Mouse (Mus musculus): ENCODE data around the gene Mus81.

The Mus81 gene

GRCm38 (mm10) chr19:5492641-5493040, 4.4 kb upstream of the Mus81 start:
- no peak for DNase-seq (ENCODE audit: low spot score in 2 of 2)

DNA sequence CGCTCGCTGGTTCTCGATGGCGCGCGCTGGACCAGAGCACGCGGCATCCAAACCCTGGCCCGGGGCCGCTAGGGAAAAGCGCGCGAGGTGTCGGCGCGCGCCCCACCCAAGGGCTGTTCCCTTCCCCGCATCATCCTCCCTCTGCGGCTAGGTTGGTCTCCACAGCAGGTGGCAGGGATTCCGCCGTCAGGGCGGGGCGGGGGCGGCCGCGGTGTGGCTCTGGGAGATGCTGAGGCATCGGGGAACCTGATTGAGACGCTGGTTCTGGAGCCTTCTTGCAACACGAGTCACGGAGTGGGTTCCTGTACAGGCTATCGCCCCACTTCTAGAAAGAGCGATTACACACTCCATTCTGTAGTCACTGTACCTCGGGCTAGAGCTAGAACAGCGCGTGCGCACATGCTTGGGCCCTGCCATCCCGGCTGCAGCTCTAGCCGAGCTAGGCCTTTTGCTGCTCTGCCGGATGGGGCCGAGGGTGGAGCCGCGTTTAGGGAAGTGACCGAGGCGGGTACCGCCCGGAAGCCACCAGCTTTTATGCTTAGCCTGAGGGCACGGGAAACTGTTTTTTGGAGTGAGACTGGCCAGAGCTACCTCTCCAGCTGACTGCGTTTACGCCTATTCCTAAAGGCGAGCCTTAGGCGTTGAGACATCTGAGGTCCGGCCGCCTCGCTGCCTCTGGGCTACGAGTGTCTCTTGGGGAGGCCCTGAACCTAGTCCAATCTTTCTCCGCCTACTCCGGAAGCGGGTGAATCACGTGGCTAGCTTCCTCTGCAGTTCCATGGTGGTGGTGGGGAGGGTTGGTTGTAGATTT, 2.9 kb upstream of the Mus81 start:
- peak; percentile 85 to 90 for DNase-seq (ENCODE audit: low spot score in 2 of 2)

GRCm38 (mm10) chr19:5490313-5490897, 2.2 kb upstream of the Mus81 start, which contains the start of gene Cfl1:
Cfl1 (plus strand) TSS chr19:5490455.
- DNase-seq (ENCODE audit: low spot score in 2 of 2) = peak; percentile 96 to 97

- peak in 1 of 2 experiments; percentile 34 for DNase-seq (ENCODE audit: low spot score in 2 of 2)
Observed at GRCm38 (mm10) chr19:5489721-5490120, 1.5 kb upstream of the Mus81 start.

DNA sequence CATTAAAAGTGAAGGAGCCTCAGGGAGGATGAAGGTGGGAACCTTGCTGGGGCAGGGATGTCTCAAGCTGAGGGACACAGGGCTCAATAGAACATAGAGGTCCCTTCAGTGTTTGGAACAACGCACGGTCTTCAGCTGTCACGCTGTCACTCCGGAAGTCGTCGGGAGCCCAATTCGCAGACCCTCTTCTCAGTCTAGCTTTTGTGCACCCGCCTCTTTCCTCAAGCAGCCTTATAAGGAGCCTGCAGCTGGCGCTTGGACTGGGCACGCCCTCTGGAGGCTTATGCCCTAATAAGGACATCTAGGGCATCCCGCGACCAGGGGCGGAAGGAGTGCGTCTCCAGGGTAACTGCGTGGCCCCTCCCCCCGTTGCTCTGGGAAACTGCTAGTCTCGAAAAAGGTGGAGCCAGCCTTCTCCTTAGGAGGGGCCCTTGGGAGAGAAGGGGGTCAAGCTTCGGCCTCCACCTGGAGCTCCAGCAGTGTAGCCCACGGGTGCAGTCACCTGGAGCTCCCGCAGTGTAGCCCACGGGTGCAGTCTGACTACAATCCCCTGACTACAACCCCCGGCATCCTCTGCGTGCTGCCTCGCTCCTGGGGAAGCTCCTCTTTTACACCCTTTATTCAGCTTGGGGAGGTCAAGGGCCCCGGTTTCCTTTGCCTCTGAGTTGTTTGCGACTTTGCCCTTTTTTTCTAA, 823 bp upstream of the Mus81 start:
- DNase-seq (ENCODE audit: low spot score in 2 of 2) = peak; percentile 98 to 99

- DNase-seq (ENCODE audit: low spot score in 2 of 2) = peak in 1 of 2 experiments; percentile 27
Observed at GRCm38 (mm10) chr19:5486771-5487170, 1.4 kb downstream of the Mus81 start.

DNA sequence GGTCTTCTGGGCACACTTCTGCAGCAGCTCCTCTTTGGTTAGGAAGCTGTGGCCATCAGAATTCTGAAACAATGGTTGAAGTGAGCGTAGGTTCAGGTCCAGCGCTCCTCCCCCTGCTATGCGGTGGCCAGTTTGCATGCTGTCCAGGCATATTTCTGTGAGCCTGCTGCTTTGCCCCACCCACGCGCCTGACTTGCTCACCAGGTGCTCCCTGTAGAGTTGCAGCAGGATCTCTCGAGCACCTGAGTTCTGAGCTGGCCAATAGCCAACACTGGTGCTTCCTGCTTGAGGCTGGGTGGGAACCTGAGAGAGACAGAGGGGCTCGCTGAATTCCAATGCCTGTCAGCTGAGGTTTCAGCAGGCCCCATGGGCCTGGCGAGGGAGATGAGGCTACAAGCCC, 1.9 kb downstream of the Mus81 start:
- peak; percentile 52 to 71 for DNase-seq (ENCODE audit: low spot score in 2 of 2)

GRCm38 (mm10) chr19:5485821-5486220, 2.4 kb downstream of the Mus81 start:
- DNase-seq (ENCODE audit: low spot score in 2 of 2) = peak in 1 of 2 experiments; percentile 33

DNA sequence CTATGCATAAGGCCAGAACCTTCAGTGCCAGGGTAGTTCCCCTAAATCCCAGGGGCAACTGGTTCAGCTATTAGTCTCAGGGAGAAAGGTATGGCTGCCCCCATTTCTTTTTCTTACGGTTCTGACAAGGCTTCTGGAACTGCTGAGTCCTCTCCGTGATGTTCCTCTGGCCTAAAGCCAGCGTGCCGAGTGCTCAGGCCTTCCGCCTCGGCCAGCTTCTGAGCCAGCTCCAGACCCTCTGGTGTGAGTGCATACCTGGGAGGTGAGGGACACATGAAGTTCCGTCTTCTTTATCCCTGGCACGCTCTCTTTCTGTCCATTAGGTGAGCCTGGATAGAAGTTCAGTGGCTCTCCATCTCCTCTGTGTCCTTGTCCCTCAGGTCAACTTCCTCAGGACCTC, 2.8 kb downstream of the Mus81 start:
- DNase-seq (ENCODE audit: low spot score in 2 of 2) = peak; percentile 30 to 46

- DNase-seq (ENCODE audit: low spot score in 2 of 2) = no peak
Observed at GRCm38 (mm10) chr19:5484496-5484895, 3.7 kb downstream of the Mus81 start.

- peak; percentile 23 to 38 for DNase-seq (ENCODE audit: low spot score in 2 of 2)
Observed at GRCm38 (mm10) chr19:5483386-5484359, 4.5 kb downstream of the Mus81 start.

GRCm38 (mm10) chr19:5481398-5481797, 6.8 kb downstream of the Mus81 start:
- no peak for DNase-seq (ENCODE audit: low spot score in 2 of 2)

DNA sequence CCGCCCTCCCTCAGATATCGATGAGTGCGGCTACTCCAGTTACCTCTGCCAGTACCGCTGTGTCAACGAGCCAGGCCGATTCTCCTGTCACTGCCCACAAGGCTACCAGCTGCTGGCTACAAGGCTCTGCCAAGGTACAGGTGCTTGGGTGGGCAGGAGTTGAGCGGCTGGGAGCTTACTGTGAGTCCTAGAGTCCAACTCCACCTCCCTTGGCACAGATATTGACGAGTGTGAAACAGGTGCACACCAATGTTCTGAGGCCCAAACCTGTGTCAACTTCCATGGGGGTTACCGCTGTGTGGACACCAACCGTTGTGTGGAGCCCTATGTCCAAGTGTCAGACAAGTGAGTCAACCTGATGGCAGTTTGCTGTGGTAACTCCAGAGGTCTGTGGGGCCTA, 8.2 kb downstream of the Mus81 start:
- no peak for DNase-seq (ENCODE audit: low spot score in 2 of 2)

DNA sequence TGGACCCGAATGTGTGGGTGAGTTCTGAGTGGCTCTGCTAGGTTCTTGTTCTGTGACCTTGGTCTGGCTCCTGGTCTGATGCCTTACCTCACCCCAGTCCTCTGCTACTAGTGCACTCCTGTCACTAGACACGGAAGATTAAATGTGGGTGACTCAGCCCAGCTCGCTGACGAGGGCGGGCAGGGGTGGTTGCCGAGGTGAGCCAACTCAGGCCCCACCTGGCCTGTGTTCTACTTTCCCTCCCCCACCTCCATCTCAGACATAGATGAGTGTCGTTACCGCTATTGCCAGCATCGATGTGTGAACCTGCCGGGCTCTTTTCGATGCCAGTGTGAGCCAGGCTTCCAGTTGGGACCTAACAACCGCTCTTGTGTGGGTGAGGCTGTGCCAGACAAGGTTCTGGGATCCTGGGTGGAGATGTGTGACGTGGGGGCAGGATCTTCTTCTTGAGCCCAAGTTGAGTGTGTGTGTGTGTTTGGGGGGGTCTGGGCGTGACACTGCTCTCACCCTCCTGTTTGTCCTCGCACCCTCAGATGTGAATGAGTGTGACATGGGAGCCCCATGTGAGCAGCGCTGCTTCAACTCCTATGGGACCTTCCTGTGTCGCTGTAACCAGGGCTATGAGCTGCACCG, 10.4 kb downstream of the Mus81 start:
- no peak for DNase-seq (ENCODE audit: low spot score in 2 of 2)

GRCm38 (mm10) chr19:5477004-5477667, 11.1 kb downstream of the Mus81 start:
- DNase-seq (ENCODE audit: low spot score in 2 of 2) = peak in 1 of 2 experiments; percentile 43

GRCm38 (mm10) chr19:5475069-5475714, 13.0 kb downstream of the Mus81 start:
- DNase-seq (ENCODE audit: low spot score in 2 of 2) = peak in 1 of 2 experiments; percentile 53

DNA sequence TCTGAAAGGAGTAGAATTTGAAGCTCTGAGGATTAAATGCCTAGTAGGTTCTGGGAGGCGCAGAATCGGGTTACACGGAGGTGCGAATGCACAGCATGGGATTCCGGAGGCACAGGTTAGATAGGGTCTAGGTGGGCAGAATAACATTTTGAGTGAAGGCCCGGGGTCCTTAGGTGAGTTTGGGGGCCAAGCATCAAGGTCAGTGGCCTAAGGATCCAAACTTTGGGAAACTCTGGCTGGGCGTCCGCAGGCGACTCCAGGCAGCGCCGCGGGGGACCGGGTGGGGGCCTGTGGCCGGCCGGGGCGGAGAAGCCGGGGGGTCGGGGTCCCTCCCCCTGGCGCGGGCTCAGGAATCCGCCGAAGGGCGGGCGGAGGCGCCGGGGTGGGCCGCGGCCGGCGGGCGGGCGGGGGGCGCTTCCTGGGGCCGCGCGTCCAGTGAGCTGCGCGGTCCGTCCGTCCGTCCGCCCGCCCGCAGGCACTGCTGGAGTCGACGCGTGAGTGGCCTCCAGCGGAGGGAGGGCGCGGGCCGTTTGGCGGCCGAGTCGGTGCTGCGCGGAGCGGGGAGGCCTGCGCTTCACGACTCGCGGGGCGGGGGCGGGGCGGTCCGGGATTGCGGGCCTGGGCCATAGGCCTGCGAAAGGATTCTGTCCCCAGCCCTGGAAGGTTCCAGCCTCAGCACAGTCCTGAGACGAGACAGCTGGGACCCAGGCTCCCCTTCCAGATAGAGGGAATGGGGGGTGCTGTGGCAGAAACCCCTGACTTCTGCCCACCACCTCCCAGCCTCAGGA, 13.7 kb downstream of the Mus81 start:
- peak in 1 of 2 experiments; percentile 49 for DNase-seq (ENCODE audit: low spot score in 2 of 2)

DNA sequence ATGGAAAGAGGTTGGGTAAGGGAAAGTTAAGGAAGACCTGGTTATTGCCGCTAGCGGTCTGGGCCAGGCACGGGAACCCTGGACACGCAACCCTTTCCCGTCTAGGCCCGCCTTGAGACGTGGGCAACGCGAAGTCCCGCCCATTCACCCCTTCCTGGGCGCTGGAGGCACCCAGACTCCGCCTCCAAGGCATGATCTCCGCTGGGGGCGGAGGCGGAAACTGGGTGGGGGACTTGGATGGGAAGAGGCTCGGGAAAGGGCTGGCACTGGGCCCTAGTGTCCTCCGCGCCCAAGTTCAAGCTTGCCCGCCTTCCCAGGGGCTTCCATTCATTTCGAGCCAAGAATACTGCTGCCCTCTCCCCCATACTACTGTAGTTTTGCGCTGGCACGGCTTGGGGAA, 14.5 kb downstream of the Mus81 start, which contains the start of gene Efemp2:
Gene Efemp2, plus strand, starts transcription at position 235 of the 400 bp plus-strand sequence.
- peak; percentile 82 to 86 for DNase-seq (ENCODE audit: low spot score in 2 of 2)

- no peak for DNase-seq (ENCODE audit: low spot score in 2 of 2)
Observed at GRCm38 (mm10) chr19:5472857-5473256, 15.3 kb downstream of the Mus81 start.

All from right cerebral cortex, postnatal 10 days (tissue).